13 mouse cellular contexts compared by ENCODE assay signal in genomic region chr1:133421061-133421460, GRCm38 (mm10). TPM values are rescaled to one million over a fixed set of nuclear protein-coding genes. Genes with fewer than 3 reads are reported as not detected.
A peak's percentile ranks its signal among the peaks of the same experiment; 100 is the strongest.
DNase-seq lines count a peak whose midpoint lies in the region; ATAC-seq and TF ChIP-seq lines count a peak whose summit lies in the region.
"Had no signal": no experiment of that assay in that cellular context is flagged by ENCODE, and none has a peak within 500 bp of the region (broad histone marks: within the 10 kb centered on the region; RNA-seq: fewer than 3 reads in every experiment).

No protein-coding gene starts in this region.

- no peak overlapping the region; the same call in 1 of the 2 replicates for H3K9ac ChIP-seq in heart, embryonic 13.5 days
- H3K9ac ChIP-seq in hindbrain, embryonic 13.5 days = peak overlapping the region; percentile 10; the same call in 1 of the 2 replicates
- H3K9ac ChIP-seq in midbrain, embryonic 15.5 days = no peak overlapping the region
- H3K9ac ChIP-seq: lung, embryonic 15.5 days had no signal

- TF ChIP-seq CTCF in layer of hippocampus, adult 2 months (conservative IDR thresholded peaks at IDR 0.05) = no peak

- 0 out of 2 replicates have a peak overlapping the region, but pooled peaks have one; percentile 0 for H3K27ac ChIP-seq in heart, embryonic 13.5 days (replicated peaks)
- H3K27ac ChIP-seq in layer of hippocampus, adult 2 months = peak overlapping the region; percentile 1; the same call in 1 of the 2 replicates
- H3K27ac ChIP-seq in hindbrain, embryonic 13.5 days = no peak overlapping the region
- H3K27ac ChIP-seq in midbrain, embryonic 15.5 days = no peak overlapping the region
- H3K27ac ChIP-seq: limb, embryonic 10.5 days; lung, embryonic 15.5 days had no signal

- peaks cover 18% of the 10 kb centered on the region for H3K27me3 ChIP-seq in heart, embryonic 13.5 days (replicated peaks)
- H3K27me3 ChIP-seq in hindbrain, embryonic 13.5 days = no peaks in the 10 kb centered on the region
- H3K27me3 ChIP-seq in midbrain, embryonic 15.5 days (replicated peaks) = no peaks in the 10 kb centered on the region
- H3K27me3 ChIP-seq: lung, embryonic 15.5 days had no signal

- no peak for DNase-seq in heart, adult 8-10 months (ENCODE audit: low spot score)
- DNase-seq in layer of hippocampus, adult 2 months (ENCODE audit: low spot score in 2 of 2) = no peak
- no peak for DNase-seq in layer of hippocampus, postnatal 14 days (ENCODE audit: low spot score in 2 of 2)
- no peak for DNase-seq in cerebellum, adult 18-20 months
- DNase-seq in urinary bladder, adult 18-20 months (ENCODE audit: low spot score in 2 of 2) = no peak
- DNase-seq: adrenal gland, adult 2 months; thymus, postnatal 25 days had no signal

- no peak overlapping the region for H3K4me3 ChIP-seq in heart, embryonic 13.5 days
- H3K4me3 ChIP-seq in layer of hippocampus, adult 2 months = no peak overlapping the region
- no peak overlapping the region for H3K4me3 ChIP-seq in hindbrain, embryonic 13.5 days
- no peak overlapping the region for H3K4me3 ChIP-seq in midbrain, embryonic 15.5 days
- H3K4me3 ChIP-seq: limb, embryonic 10.5 days; lung, embryonic 15.5 days had no signal

- no peaks in the 10 kb centered on the region for H3K36me3 ChIP-seq in heart, embryonic 13.5 days
- H3K36me3 ChIP-seq in hindbrain, embryonic 13.5 days = no peaks in the 10 kb centered on the region
- H3K36me3 ChIP-seq in midbrain, embryonic 15.5 days (replicated peaks) = no peaks in the 10 kb centered on the region
- H3K36me3 ChIP-seq: limb, embryonic 10.5 days; lung, embryonic 15.5 days had no signal

- peaks cover 47% of the 10 kb centered on the region for H3K4me1 ChIP-seq in heart, embryonic 13.5 days
- H3K4me1 ChIP-seq in hindbrain, embryonic 13.5 days (replicated peaks) = peaks cover 62% of the 10 kb centered on the region
- H3K4me1 ChIP-seq in midbrain, embryonic 15.5 days = peaks cover 41% of the 10 kb centered on the region

- no peaks in the 10 kb centered on the region for H3K9me3 ChIP-seq in heart, embryonic 13.5 days
- no peaks in the 10 kb centered on the region for H3K9me3 ChIP-seq in hindbrain, embryonic 13.5 days
- H3K9me3 ChIP-seq in midbrain, embryonic 15.5 days = no peaks in the 10 kb centered on the region
- H3K9me3 ChIP-seq: limb, embryonic 10.5 days; lung, embryonic 15.5 days had no signal

- no peak for ATAC-seq in heart, embryonic 13.5 days (ENCODE audit: extremely low read depth, insufficient number of reproducible peaks, low FRiP score, low TSS enrichment)
- ATAC-seq in hindbrain, embryonic 13.5 days (ENCODE audit: low FRiP score) = no peak
- no peak for ATAC-seq in midbrain, embryonic 15.5 days (replicated peaks)
- ATAC-seq: Patski had no signal

- peak overlapping the region; percentile 99 for H3K4me2 ChIP-seq in heart, embryonic 13.5 days
- peak overlapping the region; percentile 99; the same call in 1 of the 2 replicates for H3K4me2 ChIP-seq in hindbrain, embryonic 13.5 days
- peak overlapping the region; percentile 99; the same call in 1 of the 2 replicates for H3K4me2 ChIP-seq in midbrain, embryonic 15.5 days

- WGBS in heart, embryonic 13.5 days = 49% methylated on average over 2 of the region's 2 CpGs
- whole genome bisulfite sequencing in hindbrain, embryonic 13.5 days = 26% methylated on average over 2 of the region's 2 CpGs
- WGBS in midbrain, embryonic 15.5 days = 31% methylated on average over 2 of the region's 2 CpGs

RNA-seq across cellular contexts. Expression of gene Sox13, which starts 3.1 kb away (rescaled TPM):
- 4.3 and 4.9 TPM in 2 replicates for polyA plus RNA-seq in heart, embryonic 13.5 days (2015; fragmentation: Nextera tagmentation; extraction: Ambion mirVana)
- total RNA-seq in heart, adult 8-10 months (2022) = 10 to 100 TPM; 11.0 to 14.4 (median 13.9) TPM
- 1 to 10 TPM; 6.3 to 9.4 TPM for total RNA-seq in layer of hippocampus, adult 2 months (2021)
- total RNA-seq in layer of hippocampus, postnatal 14 days (2021) = 10 to 100 TPM; 11.3 to 11.5 TPM
- polyA plus RNA-seq in hindbrain, embryonic 13.5 days (2015; fragmentation: Nextera tagmentation; extraction: Ambion mirVana) = 7.9 and 8.0 TPM in 2 replicates
- 6.5 and 7.4 TPM in 2 replicates for polyA plus RNA-seq in midbrain, embryonic 15.5 days (2015; fragmentation: Nextera tagmentation; extraction: Ambion mirVana)

RNA-seq across cellular contexts. Expression of gene Etnk2, which starts 57.7 kb away (rescaled TPM):
- 1.5 and 1.6 TPM in 2 replicates for polyA plus RNA-seq in heart, embryonic 13.5 days (2015; fragmentation: Nextera tagmentation; extraction: Ambion mirVana)
- total RNA-seq in heart, adult 8-10 months (2022) = under 1 TPM; 0.16 to 0.69 (median 0.33) TPM
- total RNA-seq in layer of hippocampus, adult 2 months (2021) = 1 to 10 TPM; 1.1 to 1.6 TPM
- 1 to 10 TPM; 5.3 to 5.9 TPM for total RNA-seq in layer of hippocampus, postnatal 14 days (2021)
- 9.9 and 10.3 TPM in 2 replicates for polyA plus RNA-seq in hindbrain, embryonic 13.5 days (2015; fragmentation: Nextera tagmentation; extraction: Ambion mirVana)
- 20.0 and 21.9 TPM in 2 replicates for polyA plus RNA-seq in midbrain, embryonic 15.5 days (2015; fragmentation: Nextera tagmentation; extraction: Ambion mirVana)

Comparison
In these comparisons a context has a peak if more than half of its experiments do, and no peak if none do; other contexts are left out.
1. H3K27ac ChIP-seq: peak in heart, embryonic 13.5 days (single experiment) and layer of hippocampus, adult 2 months (single experiment); none in hindbrain, embryonic 13.5 days (single experiment) and midbrain, embryonic 15.5 days (single experiment).
2. Peak in every context shown above with its lines, with median percentiles within 50 percentile points of each other: H3K4me2 ChIP-seq.